Mouse (Mus musculus): ENCODE measurements around the gene Slc22a5. TPM values are rescaled to one million over a fixed set of nuclear protein-coding genes. Genes with fewer than 3 reads are reported as not detected.

Gene Slc22a5
- total RNA-seq, 1 experiment: 8.2 TPM

DNA sequence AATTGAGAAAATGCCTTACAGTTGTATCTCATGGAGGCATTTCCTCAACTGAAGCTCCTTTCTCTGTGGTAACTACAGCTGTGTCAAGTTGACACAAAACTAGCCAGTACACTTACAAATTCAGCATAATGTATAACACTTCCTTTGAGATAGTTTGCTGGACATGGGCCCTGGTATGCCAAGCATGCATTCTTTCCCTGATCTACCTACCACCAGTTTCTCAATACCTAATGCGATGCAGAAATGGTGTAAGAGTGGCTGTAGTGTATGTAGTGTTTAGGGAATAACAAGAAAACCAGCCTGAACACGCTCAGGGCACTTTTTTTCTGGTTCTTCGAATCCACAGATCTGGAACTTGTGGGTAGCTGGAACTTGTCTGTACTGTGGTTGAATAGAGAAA, 37.1 kb upstream of the Slc22a5 start:
- in situ Hi-C loops (cut with MboI; ENCODE audit: low sequenced_read_pairs in 2 of 2, unreplicated experiment in 2 of 2): no loop called here
- Histone ChIP-seq H3K4me1 (ENCODE audit: control insufficient read depth in 2 of 2, insufficient read depth in 2 of 2, low read length in 2 of 2, poor library complexity in 1 of 2) (peaks cover 0 to 1% of the 10 kb centered on the region in 2 experiments; a peak in 1 of 4 replicates), H3K36me3 (ENCODE audit: control insufficient read depth, insufficient read depth, low read length, poor library complexity, severe bottlenecking) (no peaks in the 10 kb centered on the region), H3K9ac (ENCODE audit: insufficient read depth, low read depth, low read length, poor library complexity, severe bottlenecking) (no peak overlapping the region), H3K9me3 (ENCODE audit: control insufficient read depth, insufficient read depth, low read depth, low read length) (no peaks in the 10 kb centered on the region), H3K27ac (ENCODE audit: insufficient read depth, low read depth, low read length, poor library complexity, severe bottlenecking) (no peak overlapping the region), H3K4me3 (ENCODE audit: insufficient read depth in 1 of 2, low read depth in 1 of 2, low read length in 2 of 2, poor library complexity in 1 of 2, severe bottlenecking in 1 of 2) (no peak overlapping the region)
- DNase-seq (ENCODE audit: low read depth, low spot score): no peak
- TF ChIP-seq CHD2 (IDR thresholded peaks at IDR 0.05; ENCODE audit: low read depth, low read length) (no peak), ZC3H11A (IDR thresholded peaks at IDR 0.05; ENCODE audit: borderline replicate concordance, low read depth, low read length) (no peak)

GRCm38 (mm10) chr11:53926303-53926702, 34.8 kb upstream of the Slc22a5 start:
- H3K4me1 ChIP-seq (ENCODE audit: control insufficient read depth in 2 of 2, insufficient read depth in 2 of 2, low read length in 2 of 2, poor library complexity in 1 of 2): peaks cover 0 to 1% of the 10 kb centered on the region in 2 experiments; a peak in 1 of 4 replicates
- H3K36me3 ChIP-seq (ENCODE audit: control insufficient read depth, insufficient read depth, low read length, poor library complexity, severe bottlenecking): no peaks in the 10 kb centered on the region
- H3K27ac ChIP-seq (ENCODE audit: insufficient read depth, low read depth, low read length, poor library complexity, severe bottlenecking): no peak overlapping the region
- in situ Hi-C loops (cut with MboI; ENCODE audit: low sequenced_read_pairs in 2 of 2, unreplicated experiment in 2 of 2): no loop called here
- TF ChIP-seq HCFC1 (IDR thresholded peaks at IDR 0.05; ENCODE audit: borderline replicate concordance, insufficient read depth, low read length): no peak
- no peak for TF ChIP-seq ZNF384 (IDR thresholded peaks at IDR 0.05; ENCODE audit: low read depth, low read length)
- TF ChIP-seq ZC3H11A (IDR thresholded peaks at IDR 0.05; ENCODE audit: borderline replicate concordance, low read depth, low read length): no peak
- H3K9me3 ChIP-seq (ENCODE audit: control insufficient read depth, insufficient read depth, low read depth, low read length): no peaks in the 10 kb centered on the region
- H3K4me3 ChIP-seq (ENCODE audit: insufficient read depth in 1 of 2, low read depth in 1 of 2, low read length in 2 of 2, poor library complexity in 1 of 2, severe bottlenecking in 1 of 2): no peak overlapping the region
- no peak for DNase-seq (ENCODE audit: low read depth, low spot score)
- no peak overlapping the region for H3K9ac ChIP-seq (ENCODE audit: insufficient read depth, low read depth, low read length, poor library complexity, severe bottlenecking)

GRCm38 (mm10) chr11:53918851-53919250, 27.4 kb upstream of the Slc22a5 start:
- H3K4me1 ChIP-seq (ENCODE audit: control insufficient read depth in 2 of 2, insufficient read depth in 2 of 2, low read length in 2 of 2, poor library complexity in 1 of 2): no peaks in the 10 kb centered on the region
- DNase-seq (ENCODE audit: low read depth, low spot score): no peak
- no peak overlapping the region for H3K9ac ChIP-seq (ENCODE audit: insufficient read depth, low read depth, low read length, poor library complexity, severe bottlenecking)
- no peak overlapping the region for H3K4me3 ChIP-seq (ENCODE audit: insufficient read depth in 1 of 2, low read depth in 1 of 2, low read length in 2 of 2, poor library complexity in 1 of 2, severe bottlenecking in 1 of 2)
- no peaks in the 10 kb centered on the region for H3K36me3 ChIP-seq (ENCODE audit: control insufficient read depth, insufficient read depth, low read length, poor library complexity, severe bottlenecking)
- no peak for TF ChIP-seq CHD2 (IDR thresholded peaks at IDR 0.05; ENCODE audit: low read depth, low read length)
- no peak for TF ChIP-seq HCFC1 (IDR thresholded peaks at IDR 0.05; ENCODE audit: borderline replicate concordance, insufficient read depth, low read length)
- TF ChIP-seq ZNF384 (IDR thresholded peaks at IDR 0.05; ENCODE audit: low read depth, low read length): no peak
- no peak for TF ChIP-seq ZC3H11A (IDR thresholded peaks at IDR 0.05; ENCODE audit: borderline replicate concordance, low read depth, low read length)
- TF ChIP-seq MAFK (IDR thresholded peaks at IDR 0.05; ENCODE audit: insufficient read depth, low read depth, low read length): no peak
- no peaks in the 10 kb centered on the region for H3K9me3 ChIP-seq (ENCODE audit: control insufficient read depth, insufficient read depth, low read depth, low read length)
- H3K27ac ChIP-seq (ENCODE audit: insufficient read depth, low read depth, low read length, poor library complexity, severe bottlenecking): no peak overlapping the region
- in situ Hi-C loops (cut with MboI; ENCODE audit: low sequenced_read_pairs in 2 of 2, unreplicated experiment in 2 of 2): no loop called here

GRCm38 (mm10) chr11:53911011-53911410, 19.6 kb upstream of the Slc22a5 start:
- Histone ChIP-seq H3K9me3 (ENCODE audit: control insufficient read depth, insufficient read depth, low read depth, low read length) (no peaks in the 10 kb centered on the region), H3K27ac (ENCODE audit: insufficient read depth, low read depth, low read length, poor library complexity, severe bottlenecking) (no peak overlapping the region), H3K9ac (ENCODE audit: insufficient read depth, low read depth, low read length, poor library complexity, severe bottlenecking) (no peak overlapping the region), H3K36me3 (ENCODE audit: control insufficient read depth, insufficient read depth, low read length, poor library complexity, severe bottlenecking) (no peaks in the 10 kb centered on the region), H3K4me3 (ENCODE audit: insufficient read depth in 1 of 2, low read depth in 1 of 2, low read length in 2 of 2, poor library complexity in 1 of 2, severe bottlenecking in 1 of 2) (no peak overlapping the region), H3K4me1 (ENCODE audit: control insufficient read depth in 2 of 2, insufficient read depth in 2 of 2, low read length in 2 of 2, poor library complexity in 1 of 2) (no peaks in the 10 kb centered on the region)
- in situ Hi-C loops (cut with MboI; ENCODE audit: low sequenced_read_pairs in 2 of 2, unreplicated experiment in 2 of 2): no loop called here
- DNase-seq (ENCODE audit: low read depth, low spot score): no peak
- TF ChIP-seq MAFK (IDR thresholded peaks at IDR 0.05; ENCODE audit: insufficient read depth, low read depth, low read length) (no peak), ZC3H11A (IDR thresholded peaks at IDR 0.05; ENCODE audit: borderline replicate concordance, low read depth, low read length) (no peak), ZNF384 (IDR thresholded peaks at IDR 0.05; ENCODE audit: low read depth, low read length) (no peak), HCFC1 (IDR thresholded peaks at IDR 0.05; ENCODE audit: borderline replicate concordance, insufficient read depth, low read length) (no peak), CHD2 (IDR thresholded peaks at IDR 0.05; ENCODE audit: low read depth, low read length) (no peak)

- in situ Hi-C loops (cut with MboI; ENCODE audit: low sequenced_read_pairs in 2 of 2, unreplicated experiment in 2 of 2): no loop called here
- H3K4me1 ChIP-seq (ENCODE audit: control insufficient read depth in 2 of 2, insufficient read depth in 2 of 2, low read length in 2 of 2, poor library complexity in 1 of 2): peaks cover 0 to 7% of the 10 kb centered on the region in 2 experiments; a peak in 1 of 4 replicates
Measured at GRCm38 (mm10) chr11:53908686-53909085, 17.2 kb upstream of the Slc22a5 start.

More at GRCm38 (mm10) chr11:53908686-53909085, 17.2 kb upstream of the Slc22a5 start:
- Histone ChIP-seq H3K27ac (ENCODE audit: insufficient read depth, low read depth, low read length, poor library complexity, severe bottlenecking) (no peak overlapping the region), H3K9me3 (ENCODE audit: control insufficient read depth, insufficient read depth, low read depth, low read length) (no peaks in the 10 kb centered on the region), H3K36me3 (ENCODE audit: control insufficient read depth, insufficient read depth, low read length, poor library complexity, severe bottlenecking) (no peaks in the 10 kb centered on the region), H3K9ac (ENCODE audit: insufficient read depth, low read depth, low read length, poor library complexity, severe bottlenecking) (no peak overlapping the region), H3K4me3 (ENCODE audit: insufficient read depth in 1 of 2, low read depth in 1 of 2, low read length in 2 of 2, poor library complexity in 1 of 2, severe bottlenecking in 1 of 2) (no peak overlapping the region)
- no peak for DNase-seq (ENCODE audit: low read depth, low spot score)
- TF ChIP-seq ZNF384 (IDR thresholded peaks at IDR 0.05; ENCODE audit: low read depth, low read length) (no peak), ZC3H11A (IDR thresholded peaks at IDR 0.05; ENCODE audit: borderline replicate concordance, low read depth, low read length) (no peak), HCFC1 (IDR thresholded peaks at IDR 0.05; ENCODE audit: borderline replicate concordance, insufficient read depth, low read length) (no peak), MAFK (IDR thresholded peaks at IDR 0.05; ENCODE audit: insufficient read depth, low read depth, low read length) (no peak), CHD2 (IDR thresholded peaks at IDR 0.05; ENCODE audit: low read depth, low read length) (no peak)

All from ES-E14 (cell line).